Mouse (Mus musculus) thymus, adult 2 months (tissue): ENCODE data around the gene Dclk1.

Experiments used
- CTCF ChIP-seq: fragments of 200-500 bp; IDR thresholded peaks from 2 replicates; pipeline ENCODE4 v1.5.1; 2012; ENCODE audit warnings: mild to moderate bottlenecking, control low read depth, low read length, moderate library complexity, borderline replicate concordance; ENCODE audit not compliant: control insufficient read depth, poor library complexity, insufficient read depth; ENCODE audit errors: extremely low read depth
- POLR2A ChIP-seq: fragments of 200-500 bp; IDR thresholded peaks from 2 replicates; pipeline ENCODE4 v1.6.1; 2012; ENCODE audit warnings: mild to moderate bottlenecking, low read length, control low read depth, moderate library complexity; ENCODE audit not compliant: control insufficient read depth, poor library complexity, insufficient read depth; ENCODE audit errors: extremely low read depth

DNA sequence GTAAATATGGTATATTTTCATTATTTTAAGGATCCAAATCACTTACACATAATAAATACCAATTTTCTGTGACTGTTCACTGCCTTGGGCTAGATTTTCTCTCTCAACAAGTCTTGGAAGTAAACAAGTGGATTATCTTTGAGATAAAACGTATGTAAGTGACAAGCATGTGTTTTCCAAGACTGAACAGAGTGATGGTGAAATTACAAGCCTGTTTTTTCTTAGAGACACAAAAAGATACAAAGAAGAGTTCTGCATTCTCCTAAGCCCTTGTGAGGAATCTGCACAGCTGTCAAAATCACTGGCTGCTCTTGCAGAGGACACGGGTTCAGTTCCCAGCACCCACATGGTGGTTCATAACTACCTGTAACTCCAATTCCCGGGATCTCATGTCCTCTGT, 151.4 kb downstream of the Dclk1 start:
- TF ChIP-seq POLR2A (no peak), CTCF (no peak)
